Mouse (Mus musculus) CH12.LX (cell line): Measurements from ENCODE around the gene Hdac4. TPM values are rescaled to one million over a fixed set of nuclear protein-coding genes. Genes with fewer than 3 reads are reported as not detected.

Source experiments
- DNase-seq: peaks from one replicate; pipeline ENCODE4 v3.0.0-alpha.2; 2013; ENCODE audit errors: extremely low read depth
- H3K27ac ChIP-seq: 2 replicates; pipeline ENCODE4 v1.5.1; 2012; ENCODE audit warnings: low read depth, mild to moderate bottlenecking, control low read depth, moderate library complexity; ENCODE audit not compliant: insufficient read depth
- H3K27me3 ChIP-seq: replicated peaks from 2 replicates; pipeline ENCODE3; 2012; ENCODE audit warnings: inconsistent platforms
- H3K36me3 ChIP-seq, 2 experiments: replicated peaks in 1 of 2; 2 replicates each; pipeline versions ENCODE3 to v1.6.1; 2012; ENCODE audit warnings: inconsistent platforms in 1 of 2, low read length in 1 of 2, mild to moderate bottlenecking in 1 of 2, mixed read lengths in 1 of 2, moderate library complexity in 1 of 2; ENCODE audit not compliant: control insufficient read depth in 1 of 2, insufficient read depth in 1 of 2
- H3K4me1 ChIP-seq, 2 experiments: 2 replicates each; pipeline ENCODE4 v1.6.1; 2012; ENCODE audit warnings: inconsistent platforms in 1 of 2, moderate library complexity in 1 of 2; ENCODE audit not compliant: insufficient read depth in 2 of 2, control insufficient read depth in 1 of 2
- H3K4me2 ChIP-seq: 2 replicates; pipeline ENCODE4 v1.6.1; 2012; ENCODE audit warnings: low read depth, mild to moderate bottlenecking, control low read depth; ENCODE audit not compliant: poor library complexity, insufficient read depth, severe bottlenecking
- H3K4me3 ChIP-seq, 3 experiments: fragments of 150-350 bp in 1 of 3; sonication (generic) in 1 of 3; replicated peaks in 1 of 3; 2 replicates each; pipeline versions ENCODE3 to v1.5.1; 2011 to 2012; ENCODE audit warnings: low read depth in 2 of 3, low read length in 2 of 3, mild to moderate bottlenecking in 2 of 3, moderate library complexity in 2 of 3, control low read depth in 1 of 3, improper control_type of control experiment in 1 of 3, inconsistent platforms in 1 of 3, mixed read lengths in 1 of 3; ENCODE audit not compliant: poor library complexity in 1 of 3
- H3K79me2 ChIP-seq: replicated peaks from 2 replicates; pipeline ENCODE4 v1.6.1; 2012; ENCODE audit warnings: mild to moderate bottlenecking, moderate library complexity; ENCODE audit not compliant: control insufficient read depth, poor library complexity, insufficient read depth, severe bottlenecking; ENCODE audit errors: extremely low read depth
- H3K9ac ChIP-seq: 2 replicates; pipeline ENCODE4 v1.6.1; 2012; ENCODE audit warnings: low read depth, mild to moderate bottlenecking, control low read depth, moderate library complexity; ENCODE audit not compliant: insufficient read depth
- H3K9me3 ChIP-seq: replicated peaks from 2 replicates; pipeline ENCODE3; 2012; ENCODE audit warnings: low read length, inconsistent platforms, mixed read lengths
- BHLHE40 ChIP-seq: IDR thresholded peaks from 2 replicates; pipeline ENCODE4 v1.6.1; 2011; ENCODE audit warnings: mild to moderate bottlenecking, low read depth, low read length, improper control_type of control experiment
- CHD2 ChIP-seq: IDR thresholded peaks from 2 replicates; pipeline ENCODE4 v1.6.1; 2011; ENCODE audit warnings: low read length, improper control_type of control experiment
- CTCF ChIP-seq, 2 experiments: IDR thresholded peaks in 1 of 2; conservative IDR thresholded peaks in 1 of 2; 2 replicates each; pipeline ENCODE4 v1.5.1; 2011 to 2012; ENCODE audit warnings: low read depth in 2 of 2, low read length in 2 of 2, improper control_type of control experiment in 1 of 2, inconsistent platforms in 1 of 2, mild to moderate bottlenecking in 1 of 2, moderate library complexity in 1 of 2
- E2F4 ChIP-seq: IDR thresholded peaks from 2 replicates; pipeline ENCODE4 v1.6.1; 2011; ENCODE audit warnings: low read depth, low read length, improper control_type of control experiment; ENCODE audit not compliant: insufficient replicate concordance
- ELF1 ChIP-seq: IDR thresholded peaks from 2 replicates; pipeline ENCODE4 v1.6.1; 2014; ENCODE audit warnings: low read depth, mild to moderate bottlenecking, inconsistent platforms, low read length, improper control_type of control experiment
- GABPA ChIP-seq: IDR thresholded peaks from 2 replicates; pipeline ENCODE4 v1.6.1; 2012; ENCODE audit warnings: low read depth, low read length, improper control_type of control experiment, inconsistent platforms; ENCODE audit not compliant: insufficient replicate concordance
- IRF4 ChIP-seq: IDR thresholded peaks from 2 replicates; pipeline ENCODE4 v1.6.1; 2014; ENCODE audit warnings: low read depth, mild to moderate bottlenecking, inconsistent platforms, low read length, improper control_type of control experiment
- JUND ChIP-seq: conservative IDR thresholded peaks from 2 replicates; pipeline ENCODE4 v1.6.1; 2011; ENCODE audit warnings: low read depth, low read length, improper control_type of control experiment
- MAX ChIP-seq: IDR thresholded peaks from 2 replicates; pipeline ENCODE4 v1.6.1; 2011; ENCODE audit warnings: low read length, improper control_type of control experiment
- MYC ChIP-seq: IDR thresholded peaks from 2 replicates; pipeline ENCODE4 v1.6.1; 2011; ENCODE audit warnings: low read depth, mild to moderate bottlenecking, improper control_type of control experiment, low read length
- NELFE ChIP-seq: IDR thresholded peaks from 2 replicates; pipeline ENCODE4 v1.6.1; 2011; ENCODE audit warnings: low read depth, low read length, improper control_type of control experiment
- PAX5 ChIP-seq: IDR thresholded peaks from 2 replicates; pipeline ENCODE4 v1.6.1; 2012; ENCODE audit warnings: low read length, inconsistent platforms, mixed read lengths
- POLR2AphosphoS2 ChIP-seq: IDR thresholded peaks from 2 replicates; pipeline ENCODE4 v1.6.1; 2011; ENCODE audit warnings: low read depth, low read length, improper control_type of control experiment
- SIN3A ChIP-seq: IDR thresholded peaks from 2 replicates; pipeline ENCODE4 v1.6.1; 2012; ENCODE audit warnings: low read length, improper control_type of control experiment, inconsistent platforms
- SMC3 ChIP-seq: IDR thresholded peaks from 2 replicates; pipeline ENCODE4 v1.6.1; 2011; ENCODE audit warnings: low read depth, low read length, improper control_type of control experiment
- USF1 ChIP-seq: IDR thresholded peaks from 2 replicates; pipeline ENCODE4 v1.6.1; 2014; ENCODE audit warnings: low read depth, mild to moderate bottlenecking, inconsistent platforms, low read length, improper control_type of control experiment
- USF2 ChIP-seq: conservative IDR thresholded peaks from 2 replicates; pipeline ENCODE4 v1.6.1; 2011; ENCODE audit warnings: low read depth, low read length, improper control_type of control experiment
- ZC3H11A ChIP-seq: IDR thresholded peaks from 2 replicates; pipeline ENCODE4 v1.6.1; 2012; ENCODE audit warnings: low read depth, mild to moderate bottlenecking, inconsistent platforms, low read length, improper control_type of control experiment
- ZKSCAN1 ChIP-seq: IDR thresholded peaks from 2 replicates; pipeline ENCODE4 v1.6.1; 2012; ENCODE audit warnings: low read depth, inconsistent platforms, low read length, improper control_type of control experiment, borderline replicate concordance
- dilution Hi-C: fragments of 300-500 bp; cut with MboI; formaldehyde crosslinking; loops from 2 replicates; pipeline ENCODE4 v1.14.3; 2020; ENCODE audit warnings: low sequenced_read_pairs; ENCODE audit not compliant: extremely low pct_unique_long_range_greater_than_20kb, extremely low pct_ligation_motif_present
- in situ Hi-C: fragments of 300-500 bp; cut with MboI; formaldehyde crosslinking; loops from 3 replicates; pipeline ENCODE4 v1.14.3; 2019; ENCODE audit warnings: low sequenced_read_pairs, low pct_ligation_motif_present, low pct_unique_long_range_greater_than_20kb, mixed read lengths
- polyA plus RNA-seq: library from polyadenylated mRNA; unstranded; fragments of >175 nt; gene quantifications from 2 replicates; pipeline ENCODE4 v1.2.1, GENCODE M21; 2012; ENCODE audit warnings: low read depth; ENCODE audit not compliant: insufficient read length
- total RNA-seq, 2 experiments: library from RNA; depleted of rRNA; stranded (reverse); fragments of 300-350 nt in 1 of 2; fragments of >200 nt in 1 of 2; gene quantifications; 2 replicates each; pipeline ENCODE4 v1.2.3; 2012 to 2014

Gene Hdac4
- total and polyA plus RNA-seq, 3 experiments, result 2.4 to 6.3 (median 4.3) TPM

DNA sequence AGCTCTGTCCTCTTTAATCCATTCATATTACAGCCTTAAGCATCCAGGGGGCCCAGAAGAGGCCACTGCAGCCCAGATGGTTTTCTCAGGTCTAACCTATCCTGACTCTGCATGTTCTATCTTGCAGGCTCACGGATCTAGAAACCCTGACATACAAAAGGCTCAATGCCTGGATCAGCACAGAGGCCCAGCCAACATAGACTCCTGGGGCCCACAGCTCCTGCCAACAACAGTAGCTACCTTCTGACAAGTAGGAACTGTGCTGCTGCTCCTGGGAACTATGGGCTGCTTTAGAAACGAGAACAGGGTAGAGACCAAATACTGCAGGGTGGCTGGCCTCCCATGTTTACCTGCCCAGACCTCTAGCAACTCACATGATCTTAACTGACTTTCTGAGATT, 83.9 kb downstream of the Hdac4 start:
- H3K27me3 ChIP-seq, result no peaks in the 10 kb centered on the region
- TF ChIP-seq SMC3, result no peak
- no peak for TF ChIP-seq ZKSCAN1
- no peak for TF ChIP-seq E2F4
- no peak for TF ChIP-seq GABPA
- TF ChIP-seq POLR2AphosphoS2, result no peak
- no peak for TF ChIP-seq CHD2
- TF ChIP-seq NELFE, result no peak
- no peak for TF ChIP-seq SIN3A
- no peak for TF ChIP-seq PAX5
- TF ChIP-seq IRF4, result no peak
- TF ChIP-seq, all 38 proteins: peak for 0
- peaks cover 0 to 6% of the 10 kb centered on the region in 2 experiments; a peak in 2 of 4 replicates for H3K4me1 ChIP-seq
- dilution Hi-C loops (no loop called here), in situ Hi-C loops (no loop called here)
- no peak overlapping the region for H3K27ac ChIP-seq
- H3K9ac ChIP-seq, result no peak overlapping the region
- no peak for DNase-seq
- H3K36me3 ChIP-seq, result peaks cover 0 to 9% of the 10 kb centered on the region in 2 experiments
- no peaks in the 10 kb centered on the region for H3K9me3 ChIP-seq
- H3K4me2 ChIP-seq, result no peak overlapping the region
- no peaks in the 10 kb centered on the region for H3K79me2 ChIP-seq
- no peak overlapping the region for H3K4me3 ChIP-seq

DNA sequence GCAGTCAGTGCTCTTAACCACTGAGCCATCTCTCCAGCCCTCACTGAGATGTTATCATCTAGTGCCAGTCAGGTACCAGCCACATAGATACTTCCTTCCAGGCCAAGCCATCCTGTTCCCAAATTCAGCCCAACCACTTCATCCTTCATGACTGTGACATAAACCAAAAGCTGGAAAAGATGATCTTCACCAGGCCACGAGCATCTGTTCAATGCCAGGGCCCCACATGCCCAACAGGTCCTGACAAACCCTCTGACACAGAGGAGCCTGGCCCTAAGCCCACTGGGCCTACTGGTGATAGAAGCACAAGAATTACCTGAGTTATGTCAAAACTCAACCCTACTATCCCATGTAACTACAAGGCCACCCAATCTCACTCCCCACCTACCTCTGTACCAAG, 84.5 kb downstream of the Hdac4 start:
- no peak for TF ChIP-seq CHD2
- no peak for TF ChIP-seq SIN3A
- no peak for TF ChIP-seq JUND
- TF ChIP-seq NELFE, result no peak
- TF ChIP-seq CTCF (conservative IDR thresholded peaks at IDR 0.05 in 1 of 2, IDR thresholded peaks at IDR 0.05 in 1 of 2; ENCODE audit: low read depth in 2 of 2, low read length in 2 of 2), result no peak
- no peak for TF ChIP-seq ZC3H11A
- TF ChIP-seq E2F4, result no peak
- no peak for TF ChIP-seq SMC3
- dilution Hi-C loops (no loop called here), in situ Hi-C loops (no loop called here)
- no peak overlapping the region for H3K4me2 ChIP-seq
- H3K27ac ChIP-seq, result no peak overlapping the region
- H3K4me1 ChIP-seq, result peaks cover 0 to 6% of the 10 kb centered on the region in 2 experiments; a peak in 2 of 4 replicates
- no peaks in the 10 kb centered on the region for H3K27me3 ChIP-seq
- DNase-seq, result no peak
- no peak overlapping the region for H3K4me3 ChIP-seq
- H3K9me3 ChIP-seq, result no peaks in the 10 kb centered on the region
- peaks cover 0 to 6% of the 10 kb centered on the region in 2 experiments for H3K36me3 ChIP-seq
- no peaks in the 10 kb centered on the region for H3K79me2 ChIP-seq
- no peak overlapping the region for H3K9ac ChIP-seq

DNA sequence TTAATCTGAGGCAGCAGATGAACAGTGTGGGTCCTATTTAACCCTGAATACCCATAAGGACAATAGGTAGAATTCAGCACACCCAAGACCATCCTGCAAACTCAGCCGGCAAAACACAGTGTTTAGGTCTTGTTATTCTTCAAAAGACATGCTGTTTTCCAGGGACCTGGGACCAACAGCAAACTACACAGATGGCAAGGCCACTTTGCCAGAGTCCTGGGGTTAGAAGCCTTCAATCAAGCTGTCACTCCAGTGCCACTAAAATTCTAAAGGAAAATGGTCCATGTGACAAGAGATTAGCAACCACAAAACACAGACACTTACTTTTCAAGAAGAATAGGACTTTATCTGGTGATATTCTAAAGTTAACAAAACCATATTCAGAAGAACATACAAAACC, 86.3 kb downstream of the Hdac4 start:
- H3K9ac ChIP-seq, result no peak overlapping the region
- peaks cover 3 to 15% of the 10 kb centered on the region in 2 experiments; a peak in 3 of 4 replicates for H3K4me1 ChIP-seq
- no peak overlapping the region for H3K4me2 ChIP-seq
- no peaks in the 10 kb centered on the region for H3K9me3 ChIP-seq
- peaks cover 0 to 6% of the 10 kb centered on the region in 2 experiments for H3K36me3 ChIP-seq
- dilution Hi-C loops, result no loop called here
- no peaks in the 10 kb centered on the region for H3K79me2 ChIP-seq
- no peak overlapping the region for H3K4me3 ChIP-seq
- DNase-seq, result no peak
- in situ Hi-C loops, result no loop called here
- no peak for TF ChIP-seq MAX
- TF ChIP-seq ELF1, result no peak
- no peak for TF ChIP-seq JUND
- no peak for TF ChIP-seq MYC
- TF ChIP-seq USF1, result no peak
- TF ChIP-seq USF2, result no peak
- no peak for TF ChIP-seq BHLHE40
- TF ChIP-seq POLR2AphosphoS2, result no peak
- no peak for TF ChIP-seq GABPA
- no peak overlapping the region for H3K27ac ChIP-seq
- H3K27me3 ChIP-seq, result no peaks in the 10 kb centered on the region
